Mouse (Mus musculus): ENCODE data around the gene Fam83b.

Gene Fam83b

DNA sequence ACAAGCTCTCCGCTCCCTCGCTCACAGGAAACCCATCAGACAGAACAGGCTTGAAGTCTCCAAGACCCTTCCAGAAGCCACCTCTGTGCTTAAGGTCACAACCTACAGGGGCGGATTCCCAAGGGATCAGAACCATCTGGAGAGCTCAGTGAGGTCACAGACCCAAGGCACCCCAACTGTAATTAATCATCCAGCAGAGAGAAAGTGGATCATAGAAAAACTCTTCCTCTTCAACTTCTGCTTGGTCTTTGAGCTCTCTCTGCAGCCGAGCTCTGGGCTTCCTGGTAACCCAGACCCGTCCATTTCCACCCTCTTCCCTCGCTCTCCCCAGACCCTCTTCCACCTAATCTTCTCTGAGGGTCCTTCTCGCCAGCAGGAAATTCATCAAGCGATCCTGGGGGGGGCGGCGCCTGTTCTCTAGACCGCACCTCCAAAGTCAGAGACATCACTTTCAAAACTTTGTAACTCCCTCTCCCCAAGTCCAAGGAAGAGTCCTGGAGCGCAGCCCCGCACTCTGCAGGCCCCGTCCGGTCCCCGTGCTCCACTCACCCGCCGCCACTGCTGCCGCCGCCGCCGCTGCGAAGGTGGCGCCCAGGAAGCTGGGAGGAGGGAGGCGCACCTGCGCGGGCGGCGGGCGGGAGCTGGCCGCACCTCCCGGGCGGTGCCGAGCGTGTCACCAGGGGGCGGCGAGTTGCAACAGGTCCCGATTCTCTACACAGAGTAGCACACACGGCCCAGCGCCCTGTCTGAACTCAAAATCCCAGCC, at the start of gene Fam83b:
TSS of gene Fam83b (minus strand) at position 602 of the 766 bp plus-strand sequence.
- DNase-seq, result peak; percentile 36 to 46

DNA sequence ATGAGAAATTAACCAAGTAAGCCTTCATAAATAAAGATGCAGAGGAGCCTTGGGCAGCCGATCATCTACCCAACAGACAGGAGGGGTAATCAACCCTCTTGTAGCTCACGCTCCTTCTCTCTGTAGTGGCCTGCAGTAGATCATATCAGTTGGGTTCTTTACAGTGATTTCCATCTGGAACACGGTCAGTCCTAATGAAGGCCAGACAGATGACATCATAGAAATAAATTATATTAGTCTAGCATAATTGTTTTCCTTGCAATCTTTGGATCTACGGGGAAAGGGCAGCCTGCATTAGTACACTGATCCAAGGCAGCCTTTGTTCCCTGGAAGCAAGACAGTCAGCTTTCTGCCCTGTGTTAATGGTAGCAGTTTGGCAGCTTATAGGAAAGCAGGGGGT, 47.2 kb upstream of the Fam83b start:
- no peak for DNase-seq

DNA sequence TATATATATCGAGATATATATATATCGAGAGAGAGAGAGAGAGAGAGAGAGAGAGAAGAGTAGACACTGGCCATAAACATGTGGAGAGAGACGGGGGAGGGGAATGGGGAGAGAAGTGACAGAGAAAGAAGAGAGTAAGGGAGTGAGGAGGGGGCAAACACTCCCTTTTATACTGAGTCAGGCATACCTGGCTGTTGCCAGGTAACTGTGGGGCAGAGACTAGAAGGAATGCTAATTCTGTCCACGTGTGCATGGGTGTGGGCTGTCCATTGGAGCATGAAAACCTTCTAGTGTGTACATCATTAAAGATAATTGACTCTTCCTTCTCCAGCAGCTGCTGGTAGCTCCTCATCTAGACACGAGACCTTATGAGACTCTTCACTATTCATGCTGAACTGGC, 36.8 kb upstream of the Fam83b start:
- no peak for DNase-seq

DNA sequence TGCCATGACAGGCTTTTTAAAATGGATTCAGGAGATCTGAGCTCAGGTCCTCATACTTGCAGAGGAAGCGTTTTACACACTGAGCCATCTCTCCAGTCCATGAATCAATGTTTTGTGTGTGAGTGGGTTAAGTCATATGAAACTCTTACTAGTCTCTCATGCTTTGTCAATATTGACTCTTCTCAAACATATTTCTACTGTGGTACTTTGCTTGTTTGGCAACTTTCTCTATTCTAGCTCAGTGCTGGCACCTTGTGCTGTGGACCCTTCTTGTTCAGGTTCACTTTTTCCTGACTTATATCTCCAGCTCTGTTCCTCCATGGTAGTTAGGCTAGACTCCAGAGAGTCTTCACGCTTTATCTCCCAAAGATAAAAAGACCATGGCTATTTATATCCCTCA, 36.0 kb upstream of the Fam83b start:
- DNase-seq, result no peak

DNA sequence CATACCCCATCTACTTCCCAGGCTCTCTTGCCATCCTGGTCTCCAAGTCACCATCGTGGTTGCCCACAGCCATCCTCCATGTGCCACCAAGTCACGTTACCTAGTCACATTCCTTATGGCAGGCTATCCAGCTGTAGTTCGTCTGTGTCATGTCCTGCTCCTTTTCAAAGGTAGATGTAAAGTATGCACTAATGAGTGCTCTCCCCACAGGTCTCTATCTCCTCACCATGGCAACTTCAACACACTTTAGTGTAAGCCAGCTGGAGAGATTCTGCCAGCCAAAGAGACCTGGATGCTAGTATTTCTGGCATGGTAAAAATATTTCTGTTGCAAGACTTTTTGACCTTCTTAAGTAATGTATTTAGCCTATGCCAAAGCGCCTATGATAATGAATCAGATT, 30.5 kb upstream of the Fam83b start:
- DNase-seq, result no peak

DNA sequence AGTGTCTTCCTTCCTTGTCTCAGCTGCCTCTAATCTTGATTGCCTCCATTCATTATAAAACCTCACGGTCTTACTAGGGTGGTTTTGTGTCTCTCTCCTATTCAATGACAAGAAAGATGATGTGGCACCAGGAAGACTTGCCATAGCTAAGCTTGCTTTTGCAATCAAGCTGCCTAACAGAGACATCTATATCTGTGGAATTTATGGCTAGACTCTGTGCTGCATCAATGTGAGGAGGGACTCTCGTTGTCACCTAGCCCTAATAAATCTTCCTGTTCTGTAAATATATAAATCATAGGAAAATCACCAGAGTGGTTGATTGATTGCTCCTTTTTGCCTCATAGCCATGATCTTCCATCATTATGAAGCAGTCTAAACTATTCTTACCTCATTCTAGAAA, 26.9 kb upstream of the Fam83b start:
- DNase-seq, result no peak

DNA sequence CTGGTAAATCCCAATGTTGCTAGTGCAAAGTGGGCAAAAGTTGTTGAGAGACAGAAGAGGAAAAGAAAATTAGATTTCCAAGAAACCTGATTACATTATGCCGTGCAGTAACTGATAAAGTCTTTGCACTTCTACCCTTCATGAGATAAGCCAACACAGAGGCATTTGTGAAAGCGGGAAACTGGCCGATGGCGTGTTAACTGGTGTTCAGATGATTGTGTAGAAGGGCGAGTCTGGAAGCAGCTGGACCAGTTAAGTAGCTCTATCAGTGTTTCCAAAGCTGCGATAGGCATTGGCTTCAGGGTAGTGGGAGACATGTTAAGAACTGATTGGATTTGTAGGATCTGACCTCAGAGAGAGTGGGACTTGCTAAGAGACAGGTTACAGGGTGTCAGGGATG, 17.0 kb upstream of the Fam83b start:
- no peak for DNase-seq

DNA sequence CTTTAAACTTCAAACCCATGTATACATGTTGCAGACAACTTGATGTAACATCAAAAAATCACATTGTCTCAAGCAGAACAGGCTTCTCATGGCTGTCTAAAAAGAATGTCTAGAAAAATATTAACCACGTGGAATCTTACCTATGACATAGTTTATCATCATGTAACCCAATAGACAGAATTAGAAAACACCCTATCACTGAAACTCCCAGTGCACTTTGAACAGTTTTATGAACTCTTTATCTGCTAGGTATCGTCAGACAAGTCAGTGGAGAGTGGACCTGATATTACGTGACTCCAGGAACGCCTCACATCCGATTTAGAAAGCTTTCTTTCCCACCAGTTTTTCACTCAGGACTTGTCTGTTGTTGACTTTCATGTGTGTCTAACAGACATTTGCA, 15.1 kb upstream of the Fam83b start:
- no peak for DNase-seq

DNA sequence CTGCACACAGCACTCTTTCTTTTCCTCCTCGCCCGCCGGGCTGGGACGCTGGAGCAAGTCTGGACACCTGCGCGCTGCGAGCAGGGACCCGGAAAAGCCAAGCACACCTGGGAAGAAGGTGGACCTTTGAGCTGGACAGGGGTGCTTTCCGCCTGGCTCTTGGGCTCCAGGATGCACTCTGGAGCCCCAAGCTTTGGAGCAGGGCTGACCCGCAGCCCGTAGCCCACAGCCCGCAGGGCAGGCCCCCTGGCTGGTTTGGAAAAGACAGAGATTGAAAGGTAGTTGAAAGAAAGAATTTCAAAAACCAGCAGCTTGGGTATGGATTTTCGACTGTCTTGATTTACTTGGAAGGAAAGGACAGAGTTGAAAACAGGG, 352 bp upstream of the Fam83b start:
- no peak for DNase-seq

DNA sequence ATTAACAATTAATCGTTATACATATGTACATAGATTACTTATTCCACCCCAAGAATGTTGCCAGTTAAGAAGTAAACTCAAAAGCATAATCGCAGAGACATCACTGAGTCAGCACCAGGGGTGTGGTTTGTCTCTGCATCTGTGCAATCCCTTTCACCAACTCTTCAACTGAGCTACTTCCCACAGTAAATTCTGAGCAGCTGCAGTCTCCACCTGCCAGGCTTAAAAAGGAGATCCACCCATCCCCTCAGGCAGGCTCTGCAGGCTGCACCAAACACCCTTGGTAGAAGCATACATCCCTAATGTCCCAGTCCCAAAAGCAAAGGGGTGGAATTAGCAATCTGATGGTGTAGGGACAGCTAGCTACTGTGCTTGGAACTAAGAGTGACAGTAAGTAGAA, 1.3 kb downstream of the Fam83b start:
- DNase-seq, result no peak

DNA sequence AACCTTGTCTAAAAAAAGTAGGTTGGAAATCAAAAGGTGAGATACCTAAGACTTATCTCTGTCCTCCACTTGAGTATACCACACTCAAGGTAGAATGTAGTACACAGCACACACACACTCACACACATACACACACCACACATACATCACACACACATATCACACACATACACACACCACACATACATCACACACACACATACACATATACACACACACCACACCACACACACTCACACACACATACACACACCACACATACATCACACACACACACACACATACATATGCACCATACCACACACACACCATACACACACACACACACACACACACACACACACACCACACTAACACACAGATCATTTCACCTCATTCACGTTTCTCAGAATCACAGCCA, 2.8 kb downstream of the Fam83b start:
- DNase-seq, result no peak

DNA sequence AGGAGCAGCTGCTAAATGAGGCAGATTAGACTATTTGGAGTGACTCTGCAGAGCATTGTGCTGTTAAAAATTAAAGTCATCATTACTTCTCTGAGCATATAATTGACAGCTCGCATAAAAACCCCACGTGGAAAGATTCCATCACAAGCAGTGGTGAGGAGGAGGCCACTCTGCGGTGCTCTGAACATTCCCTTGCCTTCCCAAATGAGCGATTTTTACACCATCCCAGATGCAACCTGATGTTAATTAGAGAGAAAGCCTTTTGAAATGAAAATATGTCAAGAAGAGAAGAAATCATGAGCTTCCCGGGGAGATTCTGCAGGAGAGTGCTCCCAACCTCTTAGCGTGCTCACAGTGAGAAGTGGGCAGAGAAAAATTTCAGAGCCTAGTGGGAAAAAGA, 4.1 kb downstream of the Fam83b start:
- no peak for DNase-seq

DNA sequence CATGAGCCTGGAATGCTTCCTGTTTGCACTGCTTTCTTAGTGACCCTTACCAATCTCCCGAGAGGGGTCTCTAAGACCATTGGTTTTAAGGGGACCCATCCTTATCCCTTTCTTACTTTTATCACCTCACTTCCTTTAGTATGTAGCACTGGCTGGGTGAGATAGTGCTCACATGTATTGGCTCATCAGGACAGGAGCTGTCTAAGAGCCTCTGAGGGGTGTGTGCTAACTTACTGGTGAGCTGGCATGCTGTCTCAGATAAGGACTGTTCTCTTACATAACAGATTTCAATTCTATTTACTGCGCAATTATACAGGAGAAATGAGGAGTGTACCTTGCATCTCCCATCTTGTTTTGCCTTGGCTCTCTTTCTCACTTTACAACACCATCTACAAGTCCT, 7.7 kb downstream of the Fam83b start:
- DNase-seq, result no peak

DNA sequence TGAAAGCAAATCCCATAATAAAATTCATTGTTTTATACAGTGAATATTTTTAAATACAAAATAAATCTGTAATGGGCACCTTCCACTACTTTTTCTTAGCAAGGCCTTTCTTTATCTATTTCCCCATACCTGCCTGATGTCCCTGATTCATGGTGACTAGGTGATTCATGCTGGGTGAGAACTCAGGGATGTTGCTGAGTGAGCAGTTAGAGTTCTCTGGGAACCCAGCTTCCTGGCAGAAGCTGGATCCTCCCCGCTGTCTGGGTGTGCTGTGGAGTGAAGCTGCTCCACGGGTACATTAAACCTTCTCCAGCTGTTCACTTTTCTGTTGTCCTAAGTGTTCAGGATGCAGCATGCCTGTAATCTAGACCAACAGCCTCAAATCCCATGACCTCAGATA, 13.2 kb downstream of the Fam83b start:
- no peak for DNase-seq

DNA sequence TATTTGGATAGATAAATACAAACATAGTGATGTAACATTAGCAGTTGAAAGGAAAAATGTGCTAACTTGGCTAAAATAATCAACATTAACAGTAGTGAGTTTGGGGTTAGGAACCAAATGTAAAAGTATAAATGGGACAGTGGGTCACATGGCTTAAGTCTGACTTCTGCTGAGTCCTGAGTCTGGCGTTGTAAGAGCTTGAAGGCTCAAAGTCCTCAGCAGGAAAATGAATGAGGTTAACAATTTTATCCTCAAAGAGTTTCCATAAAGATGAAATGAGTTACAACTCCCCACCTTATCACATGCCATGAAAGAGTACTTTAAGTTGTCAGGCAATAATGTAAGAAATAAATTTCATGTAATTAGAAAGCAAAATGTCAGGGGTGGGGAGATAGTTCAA, 13.8 kb downstream of the Fam83b start:
- no peak for DNase-seq

DNA sequence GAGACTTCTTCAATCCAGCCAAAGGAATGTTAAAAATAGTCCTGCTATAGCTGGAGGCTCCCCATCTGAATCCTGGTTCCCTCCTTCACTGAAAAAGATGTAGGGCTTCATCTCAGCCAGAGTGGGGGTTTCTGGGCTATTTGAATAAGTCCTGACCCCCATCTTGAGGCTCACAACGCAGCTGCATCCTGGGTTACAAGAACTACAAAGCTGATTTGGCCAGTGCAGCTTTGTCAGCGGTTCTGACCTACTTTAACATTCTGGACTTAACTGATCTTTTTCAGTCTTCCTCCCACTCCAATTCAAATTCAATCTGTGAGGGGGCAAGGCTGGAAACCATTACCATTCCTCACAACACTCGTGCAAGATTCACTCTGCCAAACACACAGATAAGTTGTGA, 20.2 kb downstream of the Fam83b start:
- no peak for DNase-seq

DNA sequence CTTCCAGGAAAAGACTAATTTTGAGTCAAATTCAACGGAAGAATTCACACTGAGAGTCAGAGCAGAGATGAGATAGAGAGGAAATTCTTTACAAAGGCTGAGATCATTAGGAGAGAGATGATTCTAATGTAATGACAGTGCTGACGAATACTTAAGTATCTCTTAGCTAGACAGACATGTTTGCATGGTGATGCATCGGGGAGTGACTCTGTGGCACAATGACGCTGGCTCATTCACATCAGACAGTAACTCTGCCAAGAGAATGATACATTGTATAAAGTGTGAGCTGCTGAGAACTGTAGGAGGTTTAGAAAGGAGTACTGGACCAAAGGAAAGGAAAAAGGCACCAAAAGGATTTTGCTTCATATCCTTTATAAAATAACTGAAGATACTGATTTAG, 26.2 kb downstream of the Fam83b start:
- no peak for DNase-seq

DNA sequence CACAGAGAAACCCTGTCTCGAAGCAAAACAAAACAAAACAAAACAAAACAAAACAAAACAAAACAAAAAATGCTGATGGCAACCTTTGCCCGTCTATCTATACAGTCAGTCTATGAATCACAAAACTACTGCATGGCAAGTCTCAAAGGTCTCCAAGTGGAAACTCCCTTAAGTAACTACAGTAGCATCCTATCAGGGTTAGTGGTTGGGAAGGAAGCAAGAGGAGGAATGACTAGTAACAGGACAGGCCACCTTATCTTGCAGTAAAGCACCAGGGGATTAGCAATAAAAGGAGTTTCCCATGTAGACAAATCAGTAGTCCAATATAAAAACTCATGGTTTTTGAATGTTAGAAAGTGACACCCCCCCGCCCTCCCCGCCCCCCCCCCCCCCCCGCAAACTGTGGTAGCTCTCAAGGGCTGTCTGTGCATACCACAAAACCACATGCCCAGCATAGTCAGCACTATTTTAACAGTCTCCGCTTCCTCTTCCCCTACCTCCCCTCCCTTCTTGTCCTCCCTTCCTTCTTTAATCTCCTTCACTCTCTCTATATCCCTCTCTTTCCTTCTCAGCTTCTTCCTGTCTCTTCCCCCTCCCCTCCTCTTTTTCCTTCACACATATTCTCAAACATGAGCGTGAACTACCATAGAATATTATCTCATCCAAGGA, 26.8 kb downstream of the Fam83b start:
- no peak for DNase-seq

DNA sequence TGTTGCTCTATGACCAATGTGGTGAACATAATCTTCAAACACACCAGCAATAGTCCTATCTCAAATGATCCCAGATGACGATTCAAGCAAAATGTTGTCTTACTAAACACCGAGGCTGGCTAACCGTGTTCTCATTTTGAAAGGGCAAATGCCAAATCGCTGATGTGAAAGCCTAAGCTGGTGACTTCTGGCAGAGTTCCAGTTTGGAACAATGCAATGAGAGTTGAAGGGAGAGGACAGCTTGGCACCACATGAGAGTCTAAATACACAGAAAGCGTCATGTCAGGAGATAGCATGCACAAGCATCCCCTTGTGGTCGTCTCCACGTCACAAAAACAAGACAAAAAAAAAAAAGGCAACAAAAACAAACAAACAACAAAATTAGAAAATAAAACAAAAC, 27.6 kb downstream of the Fam83b start:
- no peak for DNase-seq

DNA sequence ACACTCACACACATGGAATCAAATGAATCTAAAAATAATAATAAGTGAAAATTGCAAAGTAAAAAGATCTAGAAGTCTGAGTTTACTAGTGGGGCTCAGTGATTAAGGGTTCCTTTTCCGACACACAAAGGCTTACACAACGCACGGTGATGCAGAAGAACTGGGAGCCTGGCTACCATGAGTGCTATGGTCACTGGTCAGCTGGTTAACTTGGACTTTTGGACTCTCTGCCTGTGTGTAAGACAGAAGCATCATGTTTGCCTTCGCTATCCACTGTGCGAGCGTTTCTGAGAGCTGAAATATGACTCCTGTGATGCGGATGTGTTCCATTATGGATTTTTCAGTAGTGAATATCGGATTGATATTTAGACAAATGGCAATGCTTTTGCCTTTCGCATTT, 30.9 kb downstream of the Fam83b start:
- no peak for DNase-seq

DNA sequence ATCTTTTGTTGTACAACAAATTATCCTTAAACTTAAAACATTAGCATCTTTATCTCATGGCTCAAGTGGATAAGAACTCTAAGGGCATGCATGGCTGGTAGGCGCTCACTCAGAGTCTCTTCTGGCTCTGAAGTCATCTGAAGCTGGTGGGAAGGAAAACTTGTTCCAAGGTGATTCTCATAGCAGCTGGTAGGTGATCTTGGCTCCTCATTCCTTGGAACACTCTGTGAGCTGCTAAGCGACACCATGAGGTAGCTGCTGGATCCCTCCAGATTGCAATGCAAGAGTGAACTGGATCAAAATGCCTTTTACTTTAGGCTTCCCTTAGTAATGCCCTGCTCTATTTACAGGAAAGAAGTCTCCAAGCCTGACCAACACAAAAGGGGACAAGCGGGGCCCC, 34.5 kb downstream of the Fam83b start:
- no peak for DNase-seq

DNA sequence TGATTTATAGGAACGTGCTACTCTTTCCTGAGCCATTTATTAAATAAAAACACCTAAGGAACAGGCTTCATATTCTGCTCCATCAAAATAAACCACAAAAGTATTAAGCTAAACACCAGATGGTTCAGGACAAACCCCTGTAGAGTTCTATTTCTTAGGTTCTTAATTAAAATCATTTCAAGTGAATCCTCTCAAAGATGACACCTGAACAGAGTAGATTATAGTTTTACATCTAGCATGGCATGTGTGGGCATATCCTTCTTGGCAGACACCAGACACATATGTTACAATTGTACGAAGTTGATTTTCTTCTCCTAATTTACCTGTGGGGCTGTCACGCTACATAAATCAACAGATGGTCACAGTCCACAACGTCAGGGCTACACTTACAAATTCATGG, 35.5 kb downstream of the Fam83b start:
- no peak for DNase-seq

DNA sequence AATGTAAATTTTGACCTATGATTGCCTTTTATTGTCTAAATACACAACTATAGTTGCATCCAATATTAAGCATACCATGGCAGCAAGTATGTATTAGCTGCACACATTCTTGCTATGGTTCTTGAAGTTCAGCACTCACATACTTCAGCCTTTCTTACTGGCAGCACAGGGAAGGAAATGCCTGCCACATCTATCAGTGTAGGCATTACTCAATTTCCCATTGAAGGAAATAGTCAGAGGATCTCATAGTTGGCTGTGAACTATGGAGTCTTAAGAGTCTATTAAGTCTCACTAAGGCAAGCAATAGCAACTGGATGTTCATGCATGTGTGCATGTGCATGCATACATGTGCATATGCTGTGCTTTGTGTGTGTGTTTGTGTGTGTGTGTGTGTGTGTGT, 41.3 kb downstream of the Fam83b start:
- no peak for DNase-seq

DNA sequence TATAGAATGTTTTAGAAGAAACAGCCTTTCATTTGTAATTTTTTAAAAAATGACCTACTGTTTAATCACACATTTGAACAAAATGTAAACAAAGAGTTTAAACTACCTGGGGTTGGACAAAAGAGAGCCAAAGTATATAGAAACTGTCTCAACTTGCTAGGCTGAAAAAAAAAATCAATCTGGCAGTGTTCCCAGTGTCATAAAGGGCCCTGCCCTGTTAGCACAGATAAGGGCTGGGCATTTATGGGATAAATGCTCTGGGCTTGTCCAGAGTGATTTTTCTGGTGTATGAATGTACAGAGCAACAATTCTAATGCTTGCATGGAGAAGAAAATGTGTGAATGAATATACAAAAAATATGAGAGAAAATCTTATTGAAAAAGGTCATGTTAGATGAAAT, 43.8 kb downstream of the Fam83b start:
- no peak for DNase-seq

DNA sequence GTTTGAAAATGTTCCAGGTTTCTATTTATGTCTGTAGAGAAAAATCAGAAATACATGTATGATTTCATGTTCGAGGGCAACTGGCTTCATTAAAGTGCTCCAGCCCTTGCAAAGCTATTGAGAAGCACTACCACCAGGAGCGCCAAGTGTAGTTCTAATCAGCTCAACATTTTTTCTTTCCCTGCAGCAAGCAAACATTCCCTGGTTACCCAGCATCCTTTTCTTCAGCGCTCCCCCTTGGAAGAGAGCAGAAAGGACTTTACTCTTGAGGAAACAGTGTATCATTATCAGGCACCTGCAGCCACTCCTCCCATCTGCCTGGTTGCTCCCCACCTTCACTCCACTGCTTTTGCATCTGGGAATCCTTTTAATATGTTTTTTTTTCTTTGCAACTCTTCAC, 45.3 kb downstream of the Fam83b start:
- DNase-seq, result no peak

Measured in kidney, adult 8-10 months (tissue).